Mouse (Mus musculus) thymus, adult 18-20 months (tissue): ENCODE data around the gene Gm17093.
"Not testable (repeated sequence)": the region's sequence is repeated elsewhere in the genome, so short reads cannot be mapped to it uniquely, and the experiment has no call there.

ENCODE experiments used
- DNase-seq, 2 experiments: peaks; one replicate each; pipeline ENCODE4 v3.0.0; 2022; ENCODE audit warnings: mixed read lengths in 2 of 2

The Gm17093 gene

DNA sequence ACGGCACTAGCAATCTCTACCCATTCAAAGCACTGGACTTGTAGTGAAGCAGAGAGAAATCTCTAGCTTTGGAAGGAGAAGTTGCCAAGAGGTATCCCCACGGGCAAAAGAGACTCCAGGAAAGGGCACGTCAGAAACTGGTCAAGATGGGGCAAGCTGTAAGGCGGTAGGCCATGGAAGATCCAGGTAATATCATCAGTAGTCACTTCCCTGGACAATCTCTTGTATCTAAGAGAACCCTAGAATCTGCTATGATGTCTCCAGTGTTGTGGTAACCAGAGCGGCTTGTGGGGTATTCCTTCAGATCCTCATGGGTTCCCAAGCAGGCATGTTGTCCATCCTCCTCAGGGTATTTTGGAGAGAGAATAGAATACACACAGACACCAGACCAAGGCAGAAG lies at the start of gene Gm17093:
Gene Gm17093, plus strand, starts transcription at position 301 of the 400 bp plus-strand sequence.
- DNase-seq = not testable (repeated sequence)

DNA sequence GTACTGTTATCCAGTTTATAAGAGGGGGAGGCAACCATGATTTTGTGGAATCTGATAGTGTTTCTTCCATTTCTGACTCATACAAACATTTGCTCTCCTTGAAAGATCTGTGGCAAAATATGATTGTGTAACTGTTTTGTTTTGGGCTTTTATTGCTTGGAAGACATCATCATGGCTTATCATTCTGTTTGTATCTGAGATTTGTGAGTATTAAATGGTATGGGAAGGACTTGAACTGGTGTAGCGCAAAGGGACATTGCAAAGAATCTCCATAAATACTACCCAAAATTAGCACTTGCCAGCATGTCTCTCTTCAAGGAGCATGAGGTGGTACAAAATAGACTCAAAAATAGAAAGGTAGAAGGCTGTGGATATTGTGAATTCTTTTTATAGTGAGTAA lies 25.9 kb upstream of the Gm17093 start, which contains the start of gene BC061237:
Gene BC061237, plus strand, starts transcription at position 301 of the 400 bp plus-strand sequence.
- DNase-seq = not testable (repeated sequence)

GRCm38 (mm10) chr14:44547961-44548360 lies 29.9 kb downstream of the Gm17093 start:
- DNase-seq = not testable (repeated sequence)
